Mouse (Mus musculus) liver, adult (tissue): ENCODE measurements around the gene Lrrc59.
A peak's percentile ranks its signal among the peaks of the same experiment; 100 is the strongest.

Experiments
- GATA4 ChIP-seq: IDR thresholded peaks from 2 replicates; pipeline ENCODE4 v1.6.1; 2014; ENCODE audit warnings: mild to moderate bottlenecking, low read length; ENCODE audit not compliant: insufficient replicate concordance

The Lrrc59 gene

GRCm38 (mm10) chr11:94674984-94675383 is 45.4 kb downstream of the Lrrc59 start:
- no peak for TF ChIP-seq GATA4

GRCm38 (mm10) chr11:94675446-94675845 is 45.9 kb downstream of the Lrrc59 start:
- TF ChIP-seq GATA4: no peak

- TF ChIP-seq GATA4: no peak
Observed at GRCm38 (mm10) chr11:94676308-94676707, 46.7 kb downstream of the Lrrc59 start.

- peak; percentile 28; the same call in 1 of the 2 replicates for TF ChIP-seq GATA4
Observed at GRCm38 (mm10) chr11:94676754-94677606, 47.4 kb downstream of the Lrrc59 start, which contains the start of gene Xylt2. TSS of gene Xylt2 (minus strand) at chr11:94677515.

GRCm38 (mm10) chr11:94677607-94678145 is 48.1 kb downstream of the Lrrc59 start:
- TF ChIP-seq GATA4: no peak

GRCm38 (mm10) chr11:94680639-94681038 is 51.1 kb downstream of the Lrrc59 start:
- TF ChIP-seq GATA4: no peak

- no peak for TF ChIP-seq GATA4
Observed at GRCm38 (mm10) chr11:94681640-94682039, 52.1 kb downstream of the Lrrc59 start.

- no peak for TF ChIP-seq GATA4
Observed at GRCm38 (mm10) chr11:94682427-94682826, 52.9 kb downstream of the Lrrc59 start.

GRCm38 (mm10) chr11:94687178-94687577 is 57.6 kb downstream of the Lrrc59 start:
- no peak for TF ChIP-seq GATA4
